Comparison of ENCODE assay signal across 26 mouse cellular contexts in genomic region chr12:25782972-25783717, GRCm38 (mm10).
A peak's percentile ranks its signal among the peaks of the same experiment; 100 is the strongest.
DNase-seq lines count a peak whose midpoint lies in the region; ATAC-seq lines count a peak whose summit lies in the region.
"Had no signal": no experiment of that assay in that cellular context is flagged by ENCODE, and none has a peak within 500 bp of the region (broad histone marks: within the 10 kb centered on the region; RNA-seq: fewer than 3 reads in every experiment).

No protein-coding gene starts in this region.

- H3K36me3 ChIP-seq in lung, embryonic 16.5 days (ENCODE audit: control insufficient read depth, insufficient read depth, low read length) = no peaks in the 10 kb centered on the region
- no peaks in the 10 kb centered on the region for H3K36me3 ChIP-seq in embryonic facial prominence, embryonic 14.5 days (ENCODE audit: control insufficient read depth, insufficient read depth, low read length)
- H3K36me3 ChIP-seq: heart, embryonic 13.5 days; hindbrain, embryonic 10.5 days; hindbrain, embryonic 15.5 days; limb, embryonic 13.5 days; neural tube, embryonic 15.5 days; stomach, embryonic 15.5 days had no signal

- H3K4me1 ChIP-seq in lung, embryonic 16.5 days (replicated peaks; ENCODE audit: control insufficient read depth, insufficient read depth, low read length) = peaks cover 13% of the 10 kb centered on the region
- peaks cover 11% of the 10 kb centered on the region; the same call in 1 of the 2 replicates for H3K4me1 ChIP-seq in embryonic facial prominence, embryonic 14.5 days (ENCODE audit: control insufficient read depth, insufficient read depth, low read length)
- H3K4me1 ChIP-seq: hindbrain, embryonic 15.5 days; stomach, embryonic 15.5 days had no signal

- 42% methylated on average over 10 of the region's 10 CpGs for WGBS in lung, embryonic 16.5 days
- WGBS in embryonic facial prominence, embryonic 14.5 days = 22% methylated on average over 10 of the region's 10 CpGs

- ATAC-seq in lung, embryonic 16.5 days (ENCODE audit: low read depth) = peak; percentile 23; the same call in 1 of the 2 replicates
- ATAC-seq in embryonic facial prominence, embryonic 14.5 days (ENCODE audit: low read depth) = 0 out of 2 replicates have a peak, but pooled peaks have one; percentile 41
- no peak for ATAC-seq in granulocyte monocyte progenitor cell, adult 5-6 weeks (replicated peaks; ENCODE audit: poor library complexity, severe bottlenecking)
- ATAC-seq: forebrain, embryonic 14.5 days; inflammation-experienced regulatory T-cells, adult 6 months had no signal

- H3K4me3 ChIP-seq in lung, embryonic 16.5 days (ENCODE audit: low read length) = no peak overlapping the region
- H3K4me3 ChIP-seq in embryonic facial prominence, embryonic 14.5 days (ENCODE audit: low read depth, low read length) = no peak overlapping the region
- H3K4me3 ChIP-seq: gastrocnemius, adult 2 months; heart, embryonic 13.5 days; hindbrain, embryonic 10.5 days; hindbrain, embryonic 15.5 days; limb, embryonic 13.5 days; neural tube, embryonic 15.5 days; stomach, embryonic 15.5 days had no signal

- no peak overlapping the region for H3K27ac ChIP-seq in lung, embryonic 16.5 days (ENCODE audit: low read length)
- no peak overlapping the region for H3K27ac ChIP-seq in embryonic facial prominence, embryonic 14.5 days (replicated peaks; ENCODE audit: low read depth, low read length)
- H3K27ac ChIP-seq: gastrocnemius, adult 2 months; heart, embryonic 13.5 days; hindbrain, embryonic 10.5 days; hindbrain, embryonic 15.5 days; limb, embryonic 13.5 days; neural tube, embryonic 15.5 days; stomach, embryonic 15.5 days had no signal

- no peak overlapping the region for H3K4me2 ChIP-seq in lung, embryonic 16.5 days (ENCODE audit: low read depth, low read length)
- H3K4me2 ChIP-seq in embryonic facial prominence, embryonic 14.5 days (ENCODE audit: low read depth, low read length) = no peak overlapping the region
- H3K4me2 ChIP-seq: heart, embryonic 13.5 days; hindbrain, embryonic 15.5 days; limb, embryonic 13.5 days; liver, embryonic 11.5 days; neural tube, embryonic 15.5 days; stomach, embryonic 15.5 days had no signal

- H3K27me3 ChIP-seq in lung, embryonic 16.5 days (ENCODE audit: control insufficient read depth, insufficient read depth, low read depth, low read length) = no peaks in the 10 kb centered on the region
- H3K27me3 ChIP-seq in embryonic facial prominence, embryonic 14.5 days (replicated peaks; ENCODE audit: control insufficient read depth, insufficient read depth, low read length) = no peaks in the 10 kb centered on the region
- H3K27me3 ChIP-seq: heart, embryonic 13.5 days; hindbrain, embryonic 15.5 days; limb, embryonic 13.5 days; neural tube, embryonic 15.5 days; stomach, embryonic 15.5 days had no signal

- DNase-seq in lung, postnatal 36 days = no peak
- peak; percentile 29 for DNase-seq in ZHBTc4 (ENCODE audit: low read depth, low spot score)
- peak; percentile 57 for DNase-seq in embryonic facial prominence, embryonic 14.5 days (ENCODE audit: low spot score)
- DNase-seq in cerebellum, adult 9-10 months = no peak
- DNase-seq: adrenal gland, postnatal 10 days; B cell, adult 2 months; cerebellum, adult 8-10 months; embryo, embryonic 11 days; gastrocnemius, adult 2 months; gastrocnemius, postnatal 36 days; heart, postnatal 10 days; kidney, adult 11 months; kidney, postnatal 25 days; midbrain, embryonic 14.5 days; right cerebral cortex, postnatal 25 days had no signal

- H3K9me3 ChIP-seq in lung, embryonic 16.5 days (ENCODE audit: control insufficient read depth, low read length) = no peaks in the 10 kb centered on the region
- H3K9me3 ChIP-seq in embryonic facial prominence, embryonic 14.5 days (ENCODE audit: control insufficient read depth, low read length) = no peaks in the 10 kb centered on the region
- H3K9me3 ChIP-seq: hindbrain, embryonic 10.5 days; hindbrain, embryonic 15.5 days; neural tube, embryonic 15.5 days; stomach, embryonic 15.5 days had no signal

- no peak overlapping the region for H3K9ac ChIP-seq in lung, embryonic 16.5 days (ENCODE audit: low read length)
- no peak overlapping the region for H3K9ac ChIP-seq in embryonic facial prominence, embryonic 14.5 days (ENCODE audit: low read depth, low read length)
- H3K9ac ChIP-seq: heart, embryonic 13.5 days; hindbrain, embryonic 15.5 days; limb, embryonic 13.5 days; neural tube, embryonic 15.5 days; stomach, embryonic 15.5 days had no signal

Comparison
In these comparisons a context has a peak if more than half of its experiments do, and no peak if none do; other contexts are left out.
1. DNase-seq: peak in ZHBTc4 (single experiment) and embryonic facial prominence, embryonic 14.5 days (single experiment); none in lung, postnatal 36 days (single experiment) and cerebellum, adult 9-10 months (single experiment).